Mouse (Mus musculus) testis, adult 2 months (tissue): Measurements from ENCODE around the gene Arsk.

Source experiments
- CTCF ChIP-seq: fragments of 200-500 bp; IDR thresholded peaks from 2 replicates; pipeline ENCODE4 v1.5.1; 2012; ENCODE audit warnings: low read depth, mild to moderate bottlenecking, inconsistent platforms, low read length, moderate library complexity; ENCODE audit not compliant: control insufficient read depth, insufficient read depth, insufficient replicate concordance
- POLR2A ChIP-seq: fragments of 200-500 bp; IDR thresholded peaks from 2 replicates; pipeline ENCODE4 v1.6.1; 2012; ENCODE audit warnings: low read depth, mild to moderate bottlenecking, inconsistent platforms, low read length, moderate library complexity; ENCODE audit not compliant: control insufficient read depth

- TF ChIP-seq POLR2A = no peak
- TF ChIP-seq CTCF = no peak
Measured at GRCm38 (mm10) chr13:76017465-76017864, 81.0 kb downstream of the Arsk start.
